Mouse (Mus musculus): ENCODE measurements around the gene Anxa9. TPM values are rescaled to one million over a fixed set of nuclear protein-coding genes. Genes with fewer than 3 reads are reported as not detected.

Anxa9 gene
- total and polyA plus RNA-seq, 2 experiments from 2014 or later: 0.27 to 0.32 TPM

- H3K9me3 ChIP-seq (ENCODE audit: low read length): no peaks in the 10 kb centered on the region
- 78% methylated on average over 12 of the region's 12 CpGs for WGBS
- no peak overlapping the region for H3K9ac ChIP-seq (replicated peaks; ENCODE audit: low read length, poor library complexity, severe bottlenecking)
- DNase-seq (ENCODE audit: low spot score) (no peak), ATAC-seq (ENCODE audit: low FRiP score) (no peak)
- no peak overlapping the region for H3K4me2 ChIP-seq (ENCODE audit: low read depth, low read length, poor library complexity, severe bottlenecking)
- H3K27me3 ChIP-seq (ENCODE audit: insufficient read depth, low read length): no peaks in the 10 kb centered on the region
- H3K36me3 ChIP-seq (ENCODE audit: insufficient read depth, low read length): peaks cover 46% of the 10 kb centered on the region
- H3K27ac ChIP-seq (ENCODE audit: low read depth, low read length): no peak overlapping the region
- H3K4me1 ChIP-seq (ENCODE audit: insufficient read depth, low read length): 0 out of 2 replicates have a peak, but pooled peaks cover 7% of the 10 kb centered on the region
- TF ChIP-seq CTCF (IDR thresholded peaks at IDR 0.05): no peak
- H3K4me3 ChIP-seq (ENCODE audit: low read depth, low read length): no peak overlapping the region
Measured at GRCm38 (mm10) chr3:95319701-95320625, 13.0 kb upstream of the Anxa9 start.

GRCm38 (mm10) chr3:95319110-95319509, 12.1 kb upstream of the Anxa9 start:
- WGBS: 77% methylated on average over 2 of the region's 2 CpGs

GRCm38 (mm10) chr3:95318548-95318947, 11.6 kb upstream of the Anxa9 start:
- H3K4me3 ChIP-seq (ENCODE audit: low read depth, low read length): no peak overlapping the region
- ATAC-seq (ENCODE audit: low FRiP score): no peak
- no peak for TF ChIP-seq CTCF (IDR thresholded peaks at IDR 0.05)
- no peaks in the 10 kb centered on the region for H3K27me3 ChIP-seq (ENCODE audit: insufficient read depth, low read length)
- DNase-seq (ENCODE audit: low spot score): no peak
- no peak overlapping the region for H3K9ac ChIP-seq (replicated peaks; ENCODE audit: low read length, poor library complexity, severe bottlenecking)
- WGBS: 43% methylated on average over 6 of the region's 6 CpGs
- no peaks in the 10 kb centered on the region for H3K9me3 ChIP-seq (ENCODE audit: low read length)
- peaks cover 35% of the 10 kb centered on the region for H3K36me3 ChIP-seq (ENCODE audit: insufficient read depth, low read length)
- H3K4me2 ChIP-seq (ENCODE audit: low read depth, low read length, poor library complexity, severe bottlenecking): no peak overlapping the region
- 0 out of 2 replicates have a peak, but pooled peaks cover 7% of the 10 kb centered on the region for H3K4me1 ChIP-seq (ENCODE audit: insufficient read depth, low read length)
- H3K27ac ChIP-seq (ENCODE audit: low read depth, low read length): no peak overlapping the region

More at GRCm38 (mm10) chr3:95319110-95319509, 12.1 kb upstream of the Anxa9 start:
- H3K27ac ChIP-seq (ENCODE audit: low read depth, low read length): no peak overlapping the region
- no peak overlapping the region for H3K4me3 ChIP-seq (ENCODE audit: low read depth, low read length)
- no peak overlapping the region for H3K4me2 ChIP-seq (ENCODE audit: low read depth, low read length, poor library complexity, severe bottlenecking)
- DNase-seq (ENCODE audit: low spot score) (no peak), ATAC-seq (ENCODE audit: low FRiP score) (no peak)
- no peak overlapping the region for H3K9ac ChIP-seq (replicated peaks; ENCODE audit: low read length, poor library complexity, severe bottlenecking)
- TF ChIP-seq CTCF (IDR thresholded peaks at IDR 0.05): no peak
- H3K36me3 ChIP-seq (ENCODE audit: insufficient read depth, low read length): peaks cover 38% of the 10 kb centered on the region
- H3K27me3 ChIP-seq (ENCODE audit: insufficient read depth, low read length): no peaks in the 10 kb centered on the region
- 0 out of 2 replicates have a peak, but pooled peaks cover 7% of the 10 kb centered on the region for H3K4me1 ChIP-seq (ENCODE audit: insufficient read depth, low read length)
- H3K9me3 ChIP-seq (ENCODE audit: low read length): no peaks in the 10 kb centered on the region

GRCm38 (mm10) chr3:95317414-95318080, 10.6 kb upstream of the Anxa9 start:
- no peak overlapping the region for H3K27ac ChIP-seq (ENCODE audit: low read depth, low read length)
- H3K4me2 ChIP-seq (ENCODE audit: low read depth, low read length, poor library complexity, severe bottlenecking): peak overlapping the region; percentile 9; the same call in 1 of the 2 replicates
- no peaks in the 10 kb centered on the region for H3K27me3 ChIP-seq (ENCODE audit: insufficient read depth, low read length)
- peak; percentile 80 for TF ChIP-seq CTCF (IDR thresholded peaks at IDR 0.05)
- H3K9me3 ChIP-seq (ENCODE audit: low read length): no peaks in the 10 kb centered on the region
- H3K4me1 ChIP-seq (ENCODE audit: insufficient read depth, low read length): 0 out of 2 replicates have a peak, but pooled peaks cover 7% of the 10 kb centered on the region
- no peak overlapping the region for H3K9ac ChIP-seq (replicated peaks; ENCODE audit: low read length, poor library complexity, severe bottlenecking)
- DNase-seq (ENCODE audit: low spot score): peak; percentile 61
- WGBS: 26% methylated on average over 12 of the region's 12 CpGs
- no peak for ATAC-seq (ENCODE audit: low FRiP score)
- H3K4me3 ChIP-seq (ENCODE audit: low read depth, low read length): no peak overlapping the region
- peaks cover 26% of the 10 kb centered on the region for H3K36me3 ChIP-seq (ENCODE audit: insufficient read depth, low read length)

GRCm38 (mm10) chr3:95315844-95316550, 9.0 kb upstream of the Anxa9 start:
- no peak for TF ChIP-seq CTCF (IDR thresholded peaks at IDR 0.05)
- Histone ChIP-seq H3K4me3 (ENCODE audit: low read depth, low read length) (peak overlapping the region; percentile 91), H3K4me2 (ENCODE audit: low read depth, low read length, poor library complexity, severe bottlenecking) (peak overlapping the region; percentile 76), H3K9me3 (ENCODE audit: low read length) (no peaks in the 10 kb centered on the region), H3K9ac (replicated peaks; ENCODE audit: low read length, poor library complexity, severe bottlenecking) (peak overlapping the region; percentile 96), H3K36me3 (ENCODE audit: insufficient read depth, low read length) (peaks cover 11% of the 10 kb centered on the region), H3K27me3 (ENCODE audit: insufficient read depth, low read length) (no peaks in the 10 kb centered on the region), H3K27ac (ENCODE audit: low read depth, low read length) (peak overlapping the region; percentile 94), H3K4me1 (ENCODE audit: insufficient read depth, low read length) (0 out of 2 replicates have a peak, but pooled peaks cover 7% of the 10 kb centered on the region)
- DNase-seq (ENCODE audit: low spot score): no peak
- WGBS: 19% methylated on average over 9 of the region's 9 CpGs
- no peak; the same call in 1 of the 2 replicates for ATAC-seq (ENCODE audit: low FRiP score)

Measured in midbrain, postnatal 0 days (tissue).